Mouse (Mus musculus): ENCODE measurements around the gene Lhfpl2.

GRCm38 (mm10) chr13:94064571-94064970 is 7.0 kb downstream of the Lhfpl2 start:
- TF ChIP-seq POLR2A (IDR thresholded peaks at IDR 0.05; ENCODE audit: control insufficient read depth, low read depth, low read length) (no peak), CTCF (IDR thresholded peaks at IDR 0.05; ENCODE audit: control insufficient read depth, insufficient read depth, insufficient replicate concordance, low read depth, low read length) (no peak)

All from testis, adult 2 months (tissue).